Mouse (Mus musculus) lung, adult 2 months (tissue): Measurements from ENCODE around the gene Grn.

Experiments
- CTCF ChIP-seq: fragments of 200-500 bp; IDR thresholded peaks from 2 replicates; pipeline ENCODE4 v1.5.1; 2011; ENCODE audit warnings: mild to moderate bottlenecking, low read length, control low read depth; ENCODE audit not compliant: insufficient read depth
- POLR2A ChIP-seq: fragments of 200-500 bp; IDR thresholded peaks from 2 replicates; pipeline ENCODE4 v1.6.1; 2011; ENCODE audit warnings: low read depth, mild to moderate bottlenecking, control low read depth, low read length, borderline replicate concordance; ENCODE audit errors: extremely low read depth

GRCm38 (mm10) chr11:102383365-102384136 is 46.6 kb upstream of the Grn start:
- TF ChIP-seq POLR2A, result no peak
- no peak for TF ChIP-seq CTCF
